Mouse (Mus musculus): ENCODE data around the gene Parp9. TPM values are rescaled to one million over a fixed set of nuclear protein-coding genes. Genes with fewer than 3 reads are reported as not detected.
"Not testable (repeated sequence)": the region's sequence is repeated elsewhere in the genome, so short reads cannot be mapped to it uniquely, and the experiment has no call there.

Parp9 gene
- polyA plus RNA-seq (2015; fragmentation: Nextera tagmentation; extraction: Ambion mirVana) = 13.0 and 15.5 TPM in 2 replicates

DNA sequence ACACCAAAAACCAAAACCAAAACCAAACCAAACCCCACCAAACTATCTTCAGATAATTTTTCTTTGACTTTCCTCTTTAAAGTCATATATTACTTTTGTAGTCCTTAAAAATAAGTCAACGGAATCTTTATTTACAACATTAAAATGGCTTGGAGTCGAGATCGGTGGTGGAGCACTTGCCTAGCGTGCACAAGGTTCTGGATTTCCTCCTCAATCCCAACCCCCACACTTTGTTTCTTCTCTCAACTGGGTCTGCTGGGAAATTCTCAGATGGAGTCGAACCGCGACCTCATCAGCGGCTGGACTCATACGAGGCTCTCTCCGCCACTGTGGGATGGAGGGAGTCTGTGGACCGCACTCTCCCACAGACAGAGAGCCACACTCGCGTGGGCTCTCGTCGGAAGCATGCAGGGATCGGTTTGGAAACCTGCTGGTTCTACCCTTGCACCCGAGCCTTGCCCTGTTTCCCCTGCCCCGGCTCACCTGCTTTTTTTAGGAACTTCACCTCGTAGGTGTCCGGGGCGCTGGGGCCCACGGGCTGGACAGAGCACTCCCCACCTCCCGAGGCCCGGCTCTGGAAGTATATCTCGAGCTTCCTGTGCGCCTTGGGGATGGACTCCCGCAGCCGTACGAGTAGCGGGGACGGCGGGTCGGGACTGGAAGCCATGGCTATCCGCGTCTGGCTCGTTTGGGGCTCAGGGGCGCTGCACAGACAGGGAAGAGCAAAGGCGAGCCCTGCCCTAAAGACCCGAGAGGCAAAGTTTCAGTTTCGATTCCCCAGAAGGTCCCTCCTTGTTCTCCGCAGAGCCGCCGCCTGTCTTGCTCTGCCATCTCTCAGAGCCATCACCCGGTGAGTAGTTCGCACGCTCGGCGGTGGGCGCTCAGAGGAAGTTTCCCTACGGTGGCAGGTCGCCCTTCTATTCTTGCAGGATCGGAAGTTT is at the start of gene Parp9, which contains the start of gene Dtx3l:
Parp9 (plus strand) TSS at position 260 of the 941 bp plus-strand sequence.
Dtx3l (minus strand) TSS at position 941 of the 941 bp plus-strand sequence.
- peak within 1 kb of the TSS; percentile 76 for H3K4me3 ChIP-seq (ENCODE audit: low read length)
- ATAC-seq = peak; percentile 86
- H3K4me1 ChIP-seq (ENCODE audit: control insufficient read depth, insufficient read depth, low read length) = no peaks in the 10 kb centered on the region; the same call in 1 of the 2 replicates
- peak within 1 kb of the TSS; percentile 77 for H3K4me2 ChIP-seq (ENCODE audit: low read depth, low read length)
- H3K9ac ChIP-seq (ENCODE audit: low read depth, low read length) = peak within 1 kb of the TSS; percentile 85
- no peaks in the 10 kb centered on the region for H3K9me3 ChIP-seq (ENCODE audit: control insufficient read depth, low read length)
- no peaks in the 10 kb centered on the region for H3K27me3 ChIP-seq (replicated peaks; ENCODE audit: control insufficient read depth, insufficient read depth, low read length)
- H3K36me3 ChIP-seq (ENCODE audit: control insufficient read depth, insufficient read depth, low read length) = no peaks in the 10 kb centered on the region
- H3K27ac ChIP-seq (ENCODE audit: low read length) = peak within 1 kb of the TSS; percentile 74
- WGBS = 1% methylated on average over 52 of the region's 52 CpGs

DNA sequence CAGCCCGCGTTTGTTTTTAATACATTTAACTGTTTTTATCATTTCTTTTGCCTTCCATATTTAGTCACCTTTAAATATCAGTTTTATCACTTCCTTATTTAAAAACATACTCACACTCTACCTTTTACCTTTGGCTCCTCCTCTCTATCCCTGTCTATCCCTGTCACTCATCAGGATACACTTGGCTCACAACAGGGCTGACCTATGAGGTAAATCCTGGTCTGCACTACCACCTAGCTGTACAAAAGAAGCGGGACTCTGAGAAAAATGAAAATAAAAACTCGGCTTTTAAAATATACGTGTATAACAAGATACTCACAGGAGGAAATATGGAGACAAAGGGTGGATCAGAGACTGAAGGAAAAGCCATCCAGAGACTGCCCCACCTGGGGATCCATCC is 49.4 kb upstream of the Parp9 start:
- no peaks in the 10 kb centered on the region for H3K9me3 ChIP-seq (ENCODE audit: control insufficient read depth, low read length)
- no peaks in the 10 kb centered on the region for H3K36me3 ChIP-seq (ENCODE audit: control insufficient read depth, insufficient read depth, low read length)
- no peak overlapping the region for H3K27ac ChIP-seq (ENCODE audit: low read length)
- no peaks in the 10 kb centered on the region for H3K4me1 ChIP-seq (ENCODE audit: control insufficient read depth, insufficient read depth, low read length)
- no peaks in the 10 kb centered on the region for H3K27me3 ChIP-seq (replicated peaks; ENCODE audit: control insufficient read depth, insufficient read depth, low read length)
- no peak overlapping the region for H3K9ac ChIP-seq (ENCODE audit: low read depth, low read length)
- no peak overlapping the region for H3K4me2 ChIP-seq (ENCODE audit: low read depth, low read length)
- ATAC-seq = no peak
- no peak overlapping the region for H3K4me3 ChIP-seq (ENCODE audit: low read length)
- WGBS = 92% methylated on average over 5 of the region's 5 CpGs

DNA sequence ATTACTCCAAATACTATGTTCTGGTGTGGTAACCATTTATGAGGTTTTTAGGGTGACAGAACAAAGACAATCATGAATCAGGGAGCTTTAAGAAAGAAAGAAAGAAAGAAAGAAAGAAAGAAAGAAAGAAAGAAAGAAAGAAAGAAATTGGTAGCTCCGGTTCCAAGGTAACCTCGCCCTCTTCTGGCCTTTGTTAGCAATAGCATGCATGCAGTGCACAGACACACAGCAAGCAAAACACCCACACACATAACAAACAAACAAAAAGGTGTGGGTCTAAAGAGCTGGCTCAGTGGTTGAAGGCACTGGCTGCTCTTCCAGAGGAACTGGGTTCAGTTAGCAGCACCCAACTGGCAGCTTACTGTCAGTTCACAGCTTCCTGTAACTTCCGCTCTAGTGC is 47.6 kb upstream of the Parp9 start:
- Histone ChIP-seq H3K4me1 (ENCODE audit: control insufficient read depth, insufficient read depth, low read length) (no peaks in the 10 kb centered on the region), H3K9ac (ENCODE audit: low read depth, low read length) (no peak overlapping the region), H3K4me3 (ENCODE audit: low read length) (no peak overlapping the region), H3K36me3 (ENCODE audit: control insufficient read depth, insufficient read depth, low read length) (no peaks in the 10 kb centered on the region), H3K27me3 (replicated peaks; ENCODE audit: control insufficient read depth, insufficient read depth, low read length) (no peaks in the 10 kb centered on the region), H3K9me3 (ENCODE audit: control insufficient read depth, low read length) (no peaks in the 10 kb centered on the region), H3K27ac (ENCODE audit: low read length) (no peak overlapping the region), H3K4me2 (ENCODE audit: low read depth, low read length) (no peak overlapping the region)
- no peak for ATAC-seq
- 78% methylated on average over 3 of the region's 3 CpGs for WGBS

DNA sequence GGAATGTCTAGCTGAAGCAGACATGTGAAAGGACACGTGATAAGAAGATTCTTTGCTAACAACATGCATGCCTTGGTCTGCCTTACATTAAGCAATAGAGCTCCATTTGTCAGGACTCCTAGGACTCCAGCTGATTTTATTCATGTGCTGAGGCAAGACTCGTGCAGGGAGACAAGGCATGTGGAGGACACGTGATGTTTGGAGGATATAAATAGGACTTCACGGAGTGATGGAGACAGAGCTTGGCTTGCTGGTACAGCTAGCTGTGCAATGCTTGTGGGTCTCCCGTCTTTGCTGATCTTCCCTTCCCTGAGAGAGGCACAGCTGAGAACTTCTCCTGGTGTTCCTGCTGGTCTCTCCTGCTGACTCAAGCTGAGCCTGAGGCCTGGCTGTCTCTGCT is 46.7 kb upstream of the Parp9 start:
- H3K27ac ChIP-seq (ENCODE audit: low read length); H3K4me3 ChIP-seq (ENCODE audit: low read length); H3K9ac ChIP-seq (ENCODE audit: low read depth, low read length); H3K27me3 ChIP-seq (replicated peaks; ENCODE audit: control insufficient read depth, insufficient read depth, low read length); H3K9me3 ChIP-seq (ENCODE audit: control insufficient read depth, low read length); H3K36me3 ChIP-seq (ENCODE audit: control insufficient read depth, insufficient read depth, low read length); H3K4me2 ChIP-seq (ENCODE audit: low read depth, low read length); H3K4me1 ChIP-seq (ENCODE audit: control insufficient read depth, insufficient read depth, low read length); ATAC-seq: not testable (repeated sequence)
- 76% methylated on average over 5 of the region's 5 CpGs for WGBS

DNA sequence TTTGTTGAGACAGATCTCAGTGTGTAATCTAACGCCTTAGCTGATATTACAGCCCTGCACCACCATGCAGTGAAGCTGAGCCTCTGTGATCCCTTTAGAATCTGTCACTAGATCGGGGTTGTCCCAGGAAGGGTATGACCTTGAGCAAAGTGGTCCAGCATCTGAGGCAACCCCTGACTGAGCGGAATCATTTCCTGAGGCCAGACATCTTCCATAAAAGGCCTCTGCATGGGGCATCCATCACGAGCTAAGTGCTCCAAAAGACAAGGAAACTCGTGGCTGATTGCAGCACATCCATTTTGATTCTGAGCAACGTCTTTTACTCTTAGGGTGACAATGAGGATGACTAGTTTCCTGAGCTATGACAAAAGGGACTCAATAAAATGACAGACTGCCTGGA is 43.3 kb upstream of the Parp9 start:
- Histone ChIP-seq H3K36me3 (ENCODE audit: control insufficient read depth, insufficient read depth, low read length) (no peaks in the 10 kb centered on the region), H3K4me3 (ENCODE audit: low read length) (no peak overlapping the region), H3K4me1 (ENCODE audit: control insufficient read depth, insufficient read depth, low read length) (no peaks in the 10 kb centered on the region), H3K4me2 (ENCODE audit: low read depth, low read length) (no peak overlapping the region), H3K9me3 (ENCODE audit: control insufficient read depth, low read length) (no peaks in the 10 kb centered on the region), H3K27ac (ENCODE audit: low read length) (no peak overlapping the region), H3K9ac (ENCODE audit: low read depth, low read length) (no peak overlapping the region), H3K27me3 (replicated peaks; ENCODE audit: control insufficient read depth, insufficient read depth, low read length) (no peaks in the 10 kb centered on the region)
- ATAC-seq = no peak
- WGBS = 54% methylated on average over 6 of the region's 6 CpGs

DNA sequence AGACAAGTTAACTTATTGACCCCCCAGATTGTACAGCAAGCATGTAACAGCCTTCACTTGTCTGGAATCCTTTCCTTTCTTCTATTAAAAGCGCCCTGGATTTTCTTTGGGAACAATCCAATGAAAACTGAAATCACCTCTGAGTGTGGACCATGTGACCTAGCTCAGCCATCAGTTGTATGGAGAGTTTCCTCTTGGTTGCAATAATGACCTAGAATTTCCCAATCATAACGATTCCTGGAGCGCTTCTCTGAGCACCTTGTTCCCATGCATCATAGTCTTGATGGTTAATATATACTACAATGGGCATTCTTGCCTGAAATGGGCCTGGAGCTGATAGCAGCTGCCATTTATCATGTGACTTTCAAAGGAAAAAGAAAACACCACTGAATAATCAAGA is 37.7 kb upstream of the Parp9 start:
- Histone ChIP-seq H3K36me3 (ENCODE audit: control insufficient read depth, insufficient read depth, low read length) (no peaks in the 10 kb centered on the region), H3K9me3 (ENCODE audit: control insufficient read depth, low read length) (no peaks in the 10 kb centered on the region), H3K4me2 (ENCODE audit: low read depth, low read length) (no peak overlapping the region), H3K27me3 (replicated peaks; ENCODE audit: control insufficient read depth, insufficient read depth, low read length) (no peaks in the 10 kb centered on the region), H3K9ac (ENCODE audit: low read depth, low read length) (no peak overlapping the region), H3K4me1 (ENCODE audit: control insufficient read depth, insufficient read depth, low read length) (no peaks in the 10 kb centered on the region), H3K4me3 (ENCODE audit: low read length) (no peak overlapping the region), H3K27ac (ENCODE audit: low read length) (no peak overlapping the region)
- WGBS = 78% methylated on average over 3 of the region's 3 CpGs
- no peak for ATAC-seq

- H3K9ac ChIP-seq (ENCODE audit: low read depth, low read length) = no peak overlapping the region
- no peak overlapping the region for H3K4me2 ChIP-seq (ENCODE audit: low read depth, low read length)
- ATAC-seq = no peak
- no peaks in the 10 kb centered on the region for H3K4me1 ChIP-seq (ENCODE audit: control insufficient read depth, insufficient read depth, low read length)
- no peaks in the 10 kb centered on the region for H3K36me3 ChIP-seq (ENCODE audit: control insufficient read depth, insufficient read depth, low read length)
- no peak overlapping the region for H3K27ac ChIP-seq (ENCODE audit: low read length)
- 91% methylated on average over 6 of the region's 6 CpGs for WGBS
- H3K27me3 ChIP-seq (replicated peaks; ENCODE audit: control insufficient read depth, insufficient read depth, low read length) = no peaks in the 10 kb centered on the region
- no peaks in the 10 kb centered on the region for H3K9me3 ChIP-seq (ENCODE audit: control insufficient read depth, low read length)
- no peak overlapping the region for H3K4me3 ChIP-seq (ENCODE audit: low read length)
These were observed 35.1 kb upstream of the Parp9 start for GRCm38 (mm10) chr16:35903014-35903640.

DNA sequence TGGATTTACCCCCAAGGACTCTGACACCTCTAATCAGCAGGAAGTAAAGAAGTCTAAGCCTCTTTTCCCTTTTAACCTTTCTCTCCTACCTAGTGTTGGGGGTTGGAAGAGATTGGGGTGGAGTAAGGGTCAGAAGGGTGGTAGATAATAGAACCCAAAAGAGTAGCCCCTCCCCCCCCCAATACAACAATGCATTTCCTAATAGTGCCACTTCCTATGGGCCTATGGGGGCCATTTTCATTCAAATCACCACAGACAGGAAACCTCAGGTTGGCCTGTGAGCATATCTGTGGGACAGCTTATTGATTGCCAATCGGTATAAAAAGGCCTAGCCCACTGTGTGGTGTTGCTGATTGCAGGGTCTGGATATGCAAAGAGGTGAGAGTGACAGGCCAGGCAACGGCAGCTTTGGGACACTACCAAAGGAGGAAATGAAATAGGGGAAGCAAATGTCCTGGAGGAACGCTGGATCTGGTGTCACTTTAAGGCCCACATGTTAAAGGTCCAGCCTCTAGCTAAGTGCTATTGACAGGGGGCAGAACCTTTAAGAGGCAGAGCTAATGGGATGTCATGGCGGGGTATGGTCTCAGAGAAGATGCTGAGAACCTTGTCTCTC is 34.0 kb upstream of the Parp9 start:
- no peaks in the 10 kb centered on the region for H3K4me1 ChIP-seq (ENCODE audit: control insufficient read depth, insufficient read depth, low read length)
- no peaks in the 10 kb centered on the region for H3K27me3 ChIP-seq (replicated peaks; ENCODE audit: control insufficient read depth, insufficient read depth, low read length)
- no peaks in the 10 kb centered on the region for H3K9me3 ChIP-seq (ENCODE audit: control insufficient read depth, low read length)
- H3K9ac ChIP-seq (ENCODE audit: low read depth, low read length) = no peak overlapping the region
- 80% methylated on average over 4 of the region's 4 CpGs for WGBS
- H3K4me3 ChIP-seq (ENCODE audit: low read length) = no peak overlapping the region
- no peak overlapping the region for H3K4me2 ChIP-seq (ENCODE audit: low read depth, low read length)
- H3K27ac ChIP-seq (ENCODE audit: low read length) = no peak overlapping the region
- H3K36me3 ChIP-seq (ENCODE audit: control insufficient read depth, insufficient read depth, low read length) = no peaks in the 10 kb centered on the region
- no peak for ATAC-seq

GRCm38 (mm10) chr16:35905355-35905754 is 32.9 kb upstream of the Parp9 start:
- H3K9me3 ChIP-seq (ENCODE audit: control insufficient read depth, low read length) = no peaks in the 10 kb centered on the region
- no peak overlapping the region for H3K27ac ChIP-seq (ENCODE audit: low read length)
- no peak for ATAC-seq
- H3K9ac ChIP-seq (ENCODE audit: low read depth, low read length) = no peak overlapping the region
- no peaks in the 10 kb centered on the region for H3K36me3 ChIP-seq (ENCODE audit: control insufficient read depth, insufficient read depth, low read length)
- H3K4me2 ChIP-seq (ENCODE audit: low read depth, low read length) = no peak overlapping the region
- no peak overlapping the region for H3K4me3 ChIP-seq (ENCODE audit: low read length)
- WGBS = 90% methylated on average over 3 of the region's 3 CpGs
- no peaks in the 10 kb centered on the region for H3K4me1 ChIP-seq (ENCODE audit: control insufficient read depth, insufficient read depth, low read length)
- H3K27me3 ChIP-seq (replicated peaks; ENCODE audit: control insufficient read depth, insufficient read depth, low read length) = no peaks in the 10 kb centered on the region

Data from intestine, embryonic 16.5 days (tissue).